Mouse (Mus musculus) forebrain, embryonic 16.5 days (tissue): ENCODE results near the gene Med12l. TPM values are rescaled to one million over a fixed set of nuclear protein-coding genes. Genes with fewer than 3 reads are reported as not detected.

Experiments
- ATAC-seq: fragments of 200-750 bp; cut with Nextera tagmentation; 2 replicates; pipeline ENCODE4 v1.8.0; 2017; ENCODE audit warnings: mild to moderate bottlenecking, moderate library complexity
- H3K27ac ChIP-seq: fragments of 300-500 bp; sonication (generic); 2 replicates; pipeline ENCODE4 v1.5.1; 2014; ENCODE audit warnings: low read length, control low read depth
- H3K27me3 ChIP-seq: fragments of 300-500 bp; sonication (generic); replicated peaks from 2 replicates; pipeline ENCODE4 v1.6.1; 2014; ENCODE audit warnings: low read length; ENCODE audit not compliant: control insufficient read depth, insufficient read depth
- H3K36me3 ChIP-seq: fragments of 300-500 bp; sonication (generic); 2 replicates; pipeline ENCODE4 v1.6.1; 2014; ENCODE audit not compliant: control insufficient read depth, insufficient read depth
- H3K4me1 ChIP-seq: fragments of 300-500 bp; sonication (generic); replicated peaks from 2 replicates; pipeline ENCODE4 v1.6.1; 2014; ENCODE audit warnings: low read length; ENCODE audit not compliant: control insufficient read depth, insufficient read depth
- H3K4me2 ChIP-seq: fragments of 300-500 bp; sonication (generic); 2 replicates; pipeline ENCODE4 v1.6.1; 2014; ENCODE audit warnings: mild to moderate bottlenecking, low read length, control low read depth
- H3K4me3 ChIP-seq: fragments of 300-500 bp; sonication (generic); replicated peaks from 2 replicates; pipeline ENCODE4 v1.5.1; 2014; ENCODE audit warnings: mild to moderate bottlenecking, low read length, control low read depth
- H3K9ac ChIP-seq: fragments of 300-500 bp; sonication (generic); replicated peaks from 2 replicates; pipeline ENCODE4 v1.6.1; 2014; ENCODE audit warnings: low read depth, low read length, control low read depth
- H3K9me3 ChIP-seq: fragments of 300-500 bp; sonication (generic); 2 replicates; pipeline ENCODE4 v1.6.1; 2016; ENCODE audit warnings: low read length; ENCODE audit not compliant: control insufficient read depth
- WGBS: fragments of 180-500 bp; shearing (Covaris S2); extraction: QIAGEN DNeasy Blood & Tissue Kit; methylation state at CpG from one replicate; pipeline ENCODE4 v1.1.7; 2014; 5-methylcytosine and 5-hydroxymethylcytosine counted together
- polyA plus RNA-seq: library from polyadenylated mRNA; unstranded; fragments of >200 nt; fragmentation: Nextera tagmentation; extraction: Ambion mirVana; gene quantifications from 2 replicates; pipeline ENCODE4 v1.2.1, GENCODE M21; 2015

Med12l gene
- polyA plus RNA-seq, 1 experiment from 2014 or later = 4.3 TPM

GRCm38 (mm10) chr3:59222303-59222702 is 216.7 kb downstream of the Med12l start:
- H3K9me3 ChIP-seq = no peaks in the 10 kb centered on the region
- no peak overlapping the region for H3K4me2 ChIP-seq
- ATAC-seq = no peak
- 92% methylated on average over 2 of the region's 2 CpGs for WGBS
- no peaks in the 10 kb centered on the region for H3K27me3 ChIP-seq
- H3K4me1 ChIP-seq = no peaks in the 10 kb centered on the region
- H3K36me3 ChIP-seq = no peaks in the 10 kb centered on the region
- no peak overlapping the region for H3K9ac ChIP-seq
- H3K4me3 ChIP-seq = no peak overlapping the region
- H3K27ac ChIP-seq = no peak overlapping the region

GRCm38 (mm10) chr3:59225411-59225810 is 219.8 kb downstream of the Med12l start:
- no peak for ATAC-seq
- Histone ChIP-seq H3K27ac (no peak overlapping the region), H3K27me3 (no peaks in the 10 kb centered on the region), H3K4me1 (no peaks in the 10 kb centered on the region), H3K9me3 (no peaks in the 10 kb centered on the region), H3K36me3 (no peaks in the 10 kb centered on the region), H3K4me3 (no peak overlapping the region), H3K4me2 (no peak overlapping the region), H3K9ac (no peak overlapping the region)

- Histone ChIP-seq H3K36me3 (no peaks in the 10 kb centered on the region), H3K27me3 (no peaks in the 10 kb centered on the region), H3K4me1 (no peaks in the 10 kb centered on the region), H3K27ac (no peak overlapping the region), H3K9ac (no peak overlapping the region), H3K4me3 (no peak overlapping the region), H3K9me3 (no peaks in the 10 kb centered on the region), H3K4me2 (no peak overlapping the region)
- no peak for ATAC-seq
- WGBS = 96% methylated on average over 9 of the region's 9 CpGs
Measured at GRCm38 (mm10) chr3:59227696-59228095, 222.1 kb downstream of the Med12l start.

GRCm38 (mm10) chr3:59228730-59229551 is 223.3 kb downstream of the Med12l start:
- H3K36me3 ChIP-seq = no peaks in the 10 kb centered on the region
- H3K27me3 ChIP-seq = no peaks in the 10 kb centered on the region
- ATAC-seq = no peak
- no peaks in the 10 kb centered on the region for H3K9me3 ChIP-seq
- no peak overlapping the region for H3K9ac ChIP-seq
- no peak overlapping the region for H3K27ac ChIP-seq
- WGBS = 76% methylated on average over 10 of the region's 10 CpGs
- no peaks in the 10 kb centered on the region for H3K4me1 ChIP-seq
- no peak overlapping the region for H3K4me3 ChIP-seq
- H3K4me2 ChIP-seq = no peak overlapping the region

GRCm38 (mm10) chr3:59230912-59231311 is 225.3 kb downstream of the Med12l start:
- 62% methylated on average over 3 of the region's 3 CpGs for WGBS
- no peaks in the 10 kb centered on the region for H3K4me1 ChIP-seq
- no peak overlapping the region for H3K4me2 ChIP-seq
- no peak overlapping the region for H3K9ac ChIP-seq
- H3K9me3 ChIP-seq = no peaks in the 10 kb centered on the region
- no peak overlapping the region for H3K27ac ChIP-seq
- ATAC-seq = no peak
- no peaks in the 10 kb centered on the region for H3K36me3 ChIP-seq
- no peak overlapping the region for H3K4me3 ChIP-seq
- H3K27me3 ChIP-seq = no peaks in the 10 kb centered on the region

GRCm38 (mm10) chr3:59234878-59235277 is 229.3 kb downstream of the Med12l start:
- Histone ChIP-seq H3K4me3 (no peak overlapping the region), H3K9ac (no peak overlapping the region), H3K27me3 (no peaks in the 10 kb centered on the region), H3K27ac (no peak overlapping the region), H3K4me1 (no peaks in the 10 kb centered on the region), H3K4me2 (no peak overlapping the region), H3K36me3 (no peaks in the 10 kb centered on the region), H3K9me3 (no peaks in the 10 kb centered on the region)
- no peak for ATAC-seq
- 80% methylated on average over 5 of the region's 5 CpGs for WGBS

GRCm38 (mm10) chr3:59243384-59243783 is 237.8 kb downstream of the Med12l start:
- Histone ChIP-seq H3K27ac (no peak overlapping the region), H3K9me3 (no peaks in the 10 kb centered on the region), H3K9ac (no peak overlapping the region), H3K4me3 (no peak overlapping the region), H3K36me3 (no peaks in the 10 kb centered on the region), H3K4me2 (no peak overlapping the region), H3K4me1 (no peaks in the 10 kb centered on the region), H3K27me3 (no peaks in the 10 kb centered on the region)
- 79% methylated on average over 6 of the region's 6 CpGs for WGBS
- no peak for ATAC-seq

- ATAC-seq = no peak
- Histone ChIP-seq H3K27ac (no peak overlapping the region), H3K27me3 (no peaks in the 10 kb centered on the region), H3K4me3 (no peak overlapping the region), H3K4me2 (no peak overlapping the region), H3K4me1 (no peaks in the 10 kb centered on the region), H3K36me3 (no peaks in the 10 kb centered on the region), H3K9me3 (no peaks in the 10 kb centered on the region), H3K9ac (no peak overlapping the region)
- WGBS = 90% methylated on average over 6 of the region's 6 CpGs
Measured at GRCm38 (mm10) chr3:59248031-59248430, 242.4 kb downstream of the Med12l start.

GRCm38 (mm10) chr3:59250454-59250853 is 244.8 kb downstream of the Med12l start:
- no peak overlapping the region for H3K4me3 ChIP-seq
- no peaks in the 10 kb centered on the region for H3K36me3 ChIP-seq
- no peaks in the 10 kb centered on the region for H3K27me3 ChIP-seq
- H3K27ac ChIP-seq = no peak overlapping the region
- no peaks in the 10 kb centered on the region for H3K4me1 ChIP-seq
- 93% methylated on average over 1 of the region's 1 CpGs for WGBS
- ATAC-seq = no peak
- H3K4me2 ChIP-seq = no peak overlapping the region
- no peak overlapping the region for H3K9ac ChIP-seq
- H3K9me3 ChIP-seq = no peaks in the 10 kb centered on the region
